Mouse (Mus musculus) retina, postnatal 1 day (tissue): ENCODE data around the gene Eya4.

ENCODE experiments used
- DNase-seq: peaks from one replicate; pipeline ENCODE4 v3.0.0-alpha.2; 2012

The Eya4 gene

DNA sequence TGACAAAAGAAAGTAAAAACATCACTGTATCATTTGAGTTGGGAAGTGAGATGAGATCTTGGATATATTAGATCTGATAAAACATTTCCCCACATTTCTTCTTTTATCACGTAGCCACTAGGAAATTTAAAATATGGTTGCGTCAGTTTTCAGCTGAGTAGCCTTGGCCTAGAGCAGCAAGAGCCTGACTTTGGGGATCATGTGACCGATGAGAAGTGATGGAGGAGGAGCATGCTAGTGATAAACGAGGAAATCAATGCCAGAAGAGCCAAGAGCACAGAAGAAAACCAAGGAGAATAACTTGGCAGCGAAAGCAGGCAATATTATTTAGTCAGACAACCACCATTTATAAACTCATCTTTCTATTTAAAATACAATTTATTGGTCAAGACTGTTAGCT is 119.7 kb downstream of the Eya4 start:
- DNase-seq = no peak

DNA sequence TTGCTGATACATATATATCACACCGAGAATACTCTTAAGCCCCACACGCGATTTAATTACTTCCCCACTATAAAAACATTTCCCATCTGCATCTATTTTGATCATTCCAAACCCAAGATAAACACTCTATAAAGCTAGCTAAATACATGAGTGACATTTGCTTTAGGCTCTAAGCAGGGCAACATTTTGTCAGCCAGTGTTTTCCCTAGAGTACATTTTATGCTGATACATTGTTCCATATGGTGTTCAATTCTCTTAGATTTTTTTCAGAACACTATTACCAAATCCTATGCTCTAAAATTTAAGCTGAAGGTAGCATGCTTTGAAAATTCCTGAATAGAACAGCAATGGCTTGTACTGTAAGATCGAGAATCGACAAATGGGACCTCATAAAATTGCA is 127.2 kb downstream of the Eya4 start:
- no peak for DNase-seq

DNA sequence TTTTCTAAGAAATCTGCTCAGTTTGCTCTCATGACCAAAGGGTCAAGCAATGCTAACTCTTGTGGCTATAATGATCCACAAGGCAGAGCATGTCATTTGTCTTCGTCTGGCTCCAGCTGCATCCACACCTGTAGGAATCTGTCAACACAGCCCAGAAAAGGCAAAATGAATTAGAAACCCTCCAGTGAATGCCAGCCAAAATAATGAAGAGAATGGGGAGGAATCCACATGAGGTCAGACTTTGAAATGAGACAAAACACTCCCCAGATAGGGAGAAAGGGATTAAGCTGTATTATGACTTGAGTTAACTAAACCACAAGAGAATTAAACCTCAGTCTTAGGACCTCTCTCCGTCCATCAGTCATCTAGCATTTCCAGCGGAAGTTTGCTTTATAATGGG is 130.2 kb downstream of the Eya4 start:
- DNase-seq = no peak

DNA sequence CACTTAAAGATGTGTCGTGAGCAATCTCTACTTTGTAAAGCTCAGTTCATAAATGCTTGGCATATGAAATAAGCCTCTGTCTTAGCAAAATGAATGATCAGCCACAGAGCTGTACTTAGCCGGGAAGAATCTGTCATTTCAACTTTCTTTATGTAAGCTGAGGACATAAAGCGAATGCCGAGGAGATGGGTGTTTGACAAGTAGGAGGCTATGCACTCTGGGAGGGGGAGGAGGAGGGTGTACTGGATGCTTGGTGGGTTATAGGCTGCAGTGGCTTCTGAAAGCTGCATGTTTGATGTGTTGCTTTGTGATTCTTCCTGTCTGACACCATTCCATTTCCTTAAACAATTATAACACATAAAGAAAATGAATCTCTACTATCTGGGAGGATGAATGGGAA is 133.8 kb downstream of the Eya4 start:
- no peak for DNase-seq

DNA sequence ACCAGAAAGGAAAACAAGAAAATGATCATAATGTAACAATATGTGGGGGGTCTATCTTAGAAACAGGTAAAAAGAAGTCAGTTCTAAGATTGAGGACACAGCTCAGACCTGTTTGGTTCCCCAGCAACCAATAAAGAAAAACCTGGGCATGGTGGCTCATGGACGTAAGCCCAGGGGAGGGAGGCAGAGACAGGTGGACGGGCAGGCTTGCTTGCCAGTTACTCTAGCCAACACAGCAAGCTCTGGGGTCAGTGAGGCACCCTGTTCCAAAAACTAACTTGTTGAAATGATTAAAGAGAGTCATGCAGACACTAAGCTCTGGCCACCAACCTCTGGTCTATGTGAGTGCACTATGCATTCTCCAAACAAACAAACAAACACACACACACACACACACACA is 139.2 kb downstream of the Eya4 start:
- no peak for DNase-seq

DNA sequence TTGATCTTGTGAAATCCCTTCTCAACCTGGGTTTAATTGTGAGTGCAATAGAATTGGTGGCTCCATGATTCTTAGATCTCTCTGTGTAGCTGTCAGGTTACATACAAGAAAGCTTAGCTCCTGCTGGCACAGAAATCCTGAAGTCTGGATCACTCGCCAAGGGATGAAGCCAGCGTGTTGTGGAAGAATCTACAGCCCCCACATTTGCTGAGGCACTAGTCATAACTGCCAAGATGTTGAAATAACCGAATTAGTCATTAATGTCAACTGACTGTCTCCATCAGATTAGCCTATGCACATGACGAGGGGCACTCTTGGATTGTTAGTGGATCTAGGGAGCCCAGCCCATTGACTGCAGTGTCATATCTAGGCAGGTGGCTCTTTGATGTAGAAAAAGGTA is 146.7 kb downstream of the Eya4 start:
- no peak for DNase-seq

DNA sequence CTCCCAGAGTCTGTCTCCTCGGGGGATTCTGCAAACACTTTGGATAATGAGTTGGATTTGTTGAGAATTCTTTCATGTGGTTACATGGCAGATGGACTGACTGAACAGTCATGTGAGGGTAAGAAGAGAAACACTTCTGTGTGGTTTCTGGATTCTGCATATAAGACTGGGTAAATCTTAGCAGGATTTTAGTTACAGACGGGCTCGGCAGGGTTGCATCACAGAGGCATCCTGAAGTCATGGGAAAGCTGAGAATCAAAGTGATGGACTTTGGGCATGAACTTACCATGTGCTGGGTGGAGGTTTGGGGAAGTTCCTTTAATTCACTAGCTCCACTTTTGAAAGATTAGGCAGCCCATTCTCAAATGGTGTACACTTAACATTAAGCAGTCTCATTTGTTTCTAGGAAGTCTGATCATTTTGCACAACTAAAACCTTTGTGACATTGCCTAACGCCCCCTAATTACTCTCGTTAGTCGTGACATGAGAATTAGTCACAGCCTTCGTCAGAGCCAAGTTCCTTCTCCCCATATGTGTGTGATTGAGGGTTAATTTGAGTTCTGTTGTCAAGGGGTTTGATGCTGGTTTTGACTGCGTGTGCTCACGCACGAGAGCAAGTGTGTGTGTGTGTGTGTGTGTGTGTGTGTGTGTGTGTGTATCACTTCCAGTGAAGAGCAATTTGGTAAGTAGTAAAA is 147.3 kb downstream of the Eya4 start:
- peak; percentile 10 for DNase-seq

DNA sequence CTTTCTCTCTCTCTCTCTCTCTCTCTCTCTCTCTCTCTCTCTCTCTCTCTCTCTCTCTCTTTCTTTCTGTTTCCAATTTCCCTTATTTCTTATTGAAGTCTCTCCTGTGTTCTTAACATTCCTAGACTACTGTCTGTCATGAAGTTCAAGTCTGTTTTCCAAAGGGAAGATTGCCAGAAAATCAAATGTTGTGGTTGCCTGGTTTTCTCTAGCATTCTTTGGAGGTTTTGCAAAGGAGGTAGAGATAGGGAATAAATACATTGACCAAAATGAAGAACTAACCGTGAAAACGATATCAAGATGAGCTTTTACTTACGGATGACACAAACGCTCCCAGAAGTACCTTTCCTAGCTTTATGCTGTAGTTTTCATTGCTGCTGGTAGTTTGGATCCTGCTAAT is 148.0 kb downstream of the Eya4 start:
- DNase-seq = no peak

DNA sequence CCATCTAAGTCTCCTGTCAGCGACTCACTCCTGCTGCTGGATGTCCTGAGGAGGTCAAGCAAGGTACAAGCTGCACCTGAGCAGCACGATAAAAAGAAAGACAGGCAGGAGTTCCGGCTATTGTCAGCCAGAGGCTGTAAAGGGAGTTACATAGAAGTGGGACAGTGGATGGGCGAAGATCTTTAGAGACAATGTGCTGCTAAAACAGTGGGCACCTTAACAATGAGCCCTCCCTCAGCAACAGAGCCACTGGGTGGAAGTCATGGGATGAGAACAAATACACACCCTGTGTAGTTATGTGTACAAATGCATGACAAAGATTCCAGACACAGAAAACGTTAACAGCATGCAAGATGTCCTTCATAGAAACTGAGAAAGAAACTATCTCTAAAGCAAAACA is 152.3 kb downstream of the Eya4 start:
- no peak for DNase-seq

DNA sequence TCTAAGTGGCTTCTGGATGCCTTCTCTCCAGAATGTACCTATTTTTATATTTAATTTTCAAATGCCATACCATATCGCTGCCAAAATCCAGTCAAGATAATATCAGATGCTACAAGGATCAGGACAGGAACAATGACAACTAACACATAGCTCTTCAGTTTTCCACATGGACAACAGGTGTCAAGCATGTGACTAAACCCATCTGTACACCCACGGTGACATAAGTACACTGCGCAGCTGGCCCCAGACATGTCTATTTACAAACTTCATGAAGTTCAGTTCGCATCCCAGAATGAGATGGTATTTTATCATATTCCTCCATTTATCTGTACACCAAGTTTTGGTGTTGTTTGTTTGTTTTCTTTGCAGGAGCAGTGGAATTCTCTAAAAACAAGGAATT is 154.2 kb downstream of the Eya4 start:
- DNase-seq = no peak

DNA sequence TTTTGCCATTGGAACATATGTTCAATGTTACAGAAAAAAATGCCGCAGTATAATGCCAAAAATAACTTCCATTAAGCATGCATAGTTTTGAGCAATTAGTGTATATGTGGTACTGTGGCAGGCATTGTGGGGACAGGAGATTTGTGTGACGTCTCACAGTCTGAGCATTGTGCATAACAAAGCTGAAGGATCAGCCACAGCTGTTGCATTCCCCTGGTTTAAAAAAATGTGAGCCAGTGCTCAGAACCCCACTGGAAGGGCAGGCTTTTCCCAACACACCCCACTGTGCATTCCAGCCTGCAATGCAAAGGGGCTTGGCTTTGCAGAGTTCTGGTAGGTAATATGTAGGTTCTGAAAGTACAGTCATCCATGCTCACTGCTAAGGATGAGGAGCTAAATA is 155.2 kb downstream of the Eya4 start:
- DNase-seq = no peak

DNA sequence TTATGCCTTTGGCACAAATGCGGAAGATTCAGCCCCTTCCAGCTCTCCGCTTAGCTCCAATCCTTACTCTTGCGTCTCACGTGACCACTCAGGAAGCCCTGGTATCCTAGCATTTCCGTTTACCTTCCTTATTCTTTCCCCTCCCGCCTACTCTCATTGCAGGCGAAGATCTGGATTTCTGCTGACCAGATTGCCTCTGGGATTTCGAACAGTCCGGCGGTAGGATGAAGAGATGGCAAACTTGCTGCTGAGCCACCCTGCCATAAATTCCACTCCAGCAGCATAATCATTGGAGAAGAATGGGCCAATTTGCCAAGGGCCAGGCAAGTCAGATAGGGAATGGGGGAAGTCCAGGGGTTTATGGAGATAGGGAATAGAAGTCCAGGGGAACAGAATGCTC is 160.8 kb downstream of the Eya4 start:
- no peak for DNase-seq

DNA sequence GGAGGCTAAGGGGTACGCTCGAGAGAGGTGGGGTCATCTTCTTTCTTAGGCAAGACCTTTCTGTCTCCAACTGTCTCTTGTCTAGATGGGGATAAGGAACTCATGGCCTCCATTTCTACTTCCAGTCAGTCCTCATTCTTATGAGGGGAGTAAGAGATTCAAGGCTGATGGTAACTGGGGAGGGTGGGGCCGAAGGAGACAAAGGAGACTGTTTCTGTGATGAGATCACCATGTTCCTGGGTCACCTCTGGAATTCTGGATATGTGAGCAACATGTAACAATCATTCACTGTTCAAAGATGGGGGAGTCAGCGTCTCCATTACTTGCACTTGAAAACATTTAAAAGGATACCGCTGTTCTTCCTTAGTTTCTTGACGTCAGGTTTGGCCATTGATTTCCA is 165.2 kb downstream of the Eya4 start:
- DNase-seq = no peak

DNA sequence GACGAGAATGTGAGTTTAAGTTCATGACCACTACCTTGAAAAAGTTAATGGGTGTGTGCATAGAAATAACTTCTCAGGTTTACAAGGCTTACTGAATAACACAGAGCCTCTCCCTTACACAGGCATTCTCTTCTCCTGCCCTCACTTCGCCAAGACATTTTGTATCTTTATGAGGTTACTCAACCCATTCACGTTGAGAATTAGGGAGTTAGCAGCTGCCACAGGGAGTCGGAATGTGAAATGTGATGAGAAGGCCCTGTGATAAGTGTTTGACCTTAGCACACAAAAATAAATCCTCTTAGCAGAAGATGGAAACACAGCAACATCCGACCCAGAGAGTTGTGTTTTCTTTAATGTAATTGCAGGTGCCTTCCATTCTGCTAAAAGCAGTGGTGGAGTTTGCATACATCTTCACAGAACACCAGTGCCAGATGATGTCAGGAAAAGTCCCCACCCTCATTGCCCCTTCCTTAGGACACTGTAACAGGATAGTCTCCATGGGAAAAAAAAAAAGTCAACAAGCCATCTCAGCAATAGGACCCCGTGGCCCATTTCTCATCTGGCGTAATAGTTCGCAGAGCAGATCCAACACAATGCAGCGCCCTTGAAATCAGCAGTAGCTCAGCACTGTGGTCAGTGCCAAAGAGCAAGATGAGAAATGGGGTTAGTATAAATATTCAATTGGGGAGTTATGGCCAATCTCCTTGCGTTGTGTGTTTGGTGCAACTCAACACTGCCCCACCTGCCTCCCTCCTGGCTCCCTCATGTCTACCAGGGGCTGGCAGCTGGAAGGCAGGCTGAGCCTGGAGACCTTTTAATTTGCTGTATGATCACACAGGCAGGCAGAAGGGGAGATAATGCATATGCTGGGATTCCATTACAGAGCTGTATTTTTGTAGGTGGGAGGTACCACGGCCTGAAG is 168.8 kb downstream of the Eya4 start:
- DNase-seq = no peak

DNA sequence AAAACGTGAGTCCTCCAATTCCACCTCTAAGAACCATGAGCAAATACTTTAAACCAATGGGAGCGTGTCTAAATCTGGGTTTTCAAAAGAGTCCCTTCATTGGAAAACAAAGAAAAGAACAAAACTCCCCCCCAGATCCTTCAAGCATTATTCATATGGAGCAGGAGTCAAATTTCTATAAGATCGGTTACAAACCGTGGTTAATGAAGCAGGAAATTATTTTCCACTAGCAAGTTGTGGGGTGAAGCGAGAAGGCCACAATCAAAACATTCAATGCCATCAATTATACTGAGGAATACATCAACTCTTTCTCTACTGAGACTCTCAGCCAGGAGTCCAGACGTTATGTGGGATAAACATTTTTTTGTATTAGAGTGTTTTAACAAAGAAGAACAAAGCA is 171.3 kb downstream of the Eya4 start:
- DNase-seq = peak; percentile 69

DNA sequence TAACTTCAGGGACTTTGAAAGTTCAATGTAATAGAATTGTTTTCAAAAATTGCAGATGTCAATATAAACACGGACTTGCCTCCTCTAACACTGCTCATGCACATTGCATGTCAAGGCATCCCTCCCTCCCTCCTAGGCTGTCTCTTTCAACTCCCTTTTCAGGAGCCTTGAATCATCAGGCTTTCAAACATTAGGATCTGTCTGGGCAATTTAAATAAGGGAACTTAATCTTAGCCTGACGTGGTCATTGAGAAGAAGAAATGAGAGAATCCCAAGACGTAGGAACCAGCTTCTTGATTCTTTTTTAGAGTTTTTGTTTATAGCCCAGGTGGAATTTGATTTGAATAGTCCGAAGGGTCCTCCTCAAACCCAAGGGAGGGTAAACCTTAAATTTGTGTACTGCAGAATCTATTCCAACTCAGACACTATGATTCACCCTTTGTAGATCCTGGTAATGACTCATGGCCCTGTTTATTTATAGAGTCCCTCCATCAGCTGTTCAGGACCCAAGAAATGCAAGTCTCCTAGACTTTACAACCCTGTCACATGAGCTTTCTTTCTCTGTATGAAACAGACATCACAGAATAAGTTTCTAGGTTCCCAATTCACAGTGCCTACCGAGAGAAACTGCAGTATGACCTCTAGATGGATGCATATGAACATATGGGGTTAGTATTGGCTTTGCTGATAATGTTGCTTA is 173.1 kb downstream of the Eya4 start:
- no peak for DNase-seq

DNA sequence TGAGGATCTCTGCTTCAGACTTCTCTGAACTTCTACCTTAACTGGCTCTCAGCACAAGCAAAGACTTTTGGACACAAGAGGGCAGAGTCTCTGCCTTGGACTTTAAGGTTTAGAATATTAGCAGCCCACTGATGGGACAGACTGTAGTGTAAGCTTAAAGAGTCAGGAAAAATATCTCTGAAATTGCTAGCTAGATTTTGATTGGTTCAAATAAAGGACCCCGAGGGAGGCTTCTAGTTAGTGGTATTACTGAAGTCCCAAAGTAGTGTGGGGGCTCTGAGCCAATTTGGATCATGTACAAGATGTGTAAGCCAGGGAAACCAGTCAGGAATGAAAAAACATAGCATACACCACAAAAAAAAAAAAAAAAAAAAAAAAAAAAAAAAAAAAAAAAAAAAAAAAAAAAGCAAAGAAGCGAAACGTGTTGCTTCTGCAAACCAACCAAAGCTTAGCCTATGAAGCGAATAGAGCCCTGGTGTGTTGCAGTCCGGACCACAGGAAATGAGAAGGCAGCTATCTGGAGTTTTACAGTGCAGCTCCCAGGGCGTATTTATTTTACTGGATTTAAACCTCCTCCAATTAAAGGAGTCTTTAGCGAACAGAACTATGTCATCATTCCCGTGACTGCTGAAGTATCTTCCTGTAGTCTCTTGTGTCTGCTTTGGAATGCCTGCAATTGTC is 173.8 kb downstream of the Eya4 start:
- no peak for DNase-seq

DNA sequence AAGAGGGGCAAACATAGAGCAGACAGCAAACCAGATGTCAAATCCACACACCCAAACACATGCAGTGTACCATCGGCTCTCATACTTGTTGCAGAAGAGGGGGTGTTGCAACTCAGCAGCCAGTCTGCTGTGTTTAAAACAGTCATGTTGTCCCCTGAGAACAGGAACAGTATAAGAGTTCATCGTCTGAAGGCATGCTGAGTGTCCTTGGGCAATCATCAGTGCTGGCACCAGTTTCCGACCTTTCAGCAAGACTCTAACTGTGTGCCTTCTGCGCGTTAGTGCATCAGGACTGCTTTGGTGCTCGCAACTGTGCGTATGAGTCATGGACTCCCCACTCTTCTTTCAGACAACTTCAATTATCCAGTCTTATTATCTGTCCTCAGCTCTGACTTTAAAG is 179.0 kb downstream of the Eya4 start:
- DNase-seq = no peak

DNA sequence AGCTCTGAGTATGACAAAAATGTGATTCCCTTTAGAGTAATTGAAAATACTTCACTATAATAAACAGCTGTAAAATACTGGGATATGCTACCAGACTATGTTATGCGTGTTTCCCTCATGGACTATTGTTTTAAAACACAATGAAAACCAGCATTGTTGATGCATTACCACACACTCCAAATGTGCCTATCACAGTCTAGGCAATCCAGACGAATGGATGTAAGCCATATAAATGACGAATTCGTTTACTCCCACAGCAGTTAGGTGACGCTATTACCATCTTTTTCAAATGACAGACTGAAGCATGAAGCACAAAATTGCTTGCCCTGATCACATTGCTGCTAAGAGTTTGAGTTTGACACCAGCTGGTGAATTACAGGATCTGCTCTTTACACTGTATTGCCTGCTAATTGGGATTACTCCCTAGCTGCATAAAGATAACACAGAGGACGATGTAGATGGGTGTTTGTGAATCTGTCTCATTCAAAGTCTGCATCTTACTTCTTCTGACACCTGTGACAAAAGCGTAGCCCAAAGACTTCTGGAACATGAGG is 185.4 kb downstream of the Eya4 start:
- no peak for DNase-seq

DNA sequence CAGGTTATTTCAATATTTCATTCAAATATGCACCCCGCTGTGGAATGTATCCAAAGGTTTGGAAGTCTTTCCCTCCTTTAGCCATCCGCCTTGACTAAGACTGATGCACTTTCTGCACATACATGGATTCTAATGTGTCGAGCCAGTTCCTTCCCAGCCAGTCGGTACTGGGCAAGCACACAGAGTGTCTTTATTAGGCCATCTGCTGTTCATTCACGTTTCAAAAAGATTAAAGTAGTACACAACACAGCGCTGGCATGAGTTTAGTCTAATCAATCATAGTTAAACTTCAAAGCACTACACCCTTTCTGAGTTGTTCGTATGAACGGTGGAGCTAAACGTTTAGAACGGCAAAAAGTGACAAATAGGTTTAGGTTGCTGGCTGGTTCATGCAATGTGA is 190.7 kb downstream of the Eya4 start:
- DNase-seq = no peak

DNA sequence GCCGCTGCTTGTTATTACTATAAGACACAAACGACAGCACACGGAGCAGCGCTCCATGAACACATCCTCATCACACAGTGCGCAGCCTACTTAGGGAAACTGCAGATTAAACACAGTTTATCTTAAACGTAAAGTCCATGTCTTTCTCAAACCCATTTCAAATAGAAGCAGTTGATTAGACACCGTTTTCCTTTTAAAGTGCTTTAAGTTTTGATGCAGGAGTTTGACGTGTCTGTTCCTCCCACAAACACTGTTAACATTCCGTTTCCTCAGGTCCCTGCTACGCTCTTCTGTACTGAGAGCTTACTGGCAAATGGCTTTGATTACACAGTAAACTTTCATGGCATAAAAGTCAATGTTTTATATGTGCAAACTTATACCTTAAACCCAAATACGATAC is 191.4 kb downstream of the Eya4 start:
- no peak for DNase-seq

DNA sequence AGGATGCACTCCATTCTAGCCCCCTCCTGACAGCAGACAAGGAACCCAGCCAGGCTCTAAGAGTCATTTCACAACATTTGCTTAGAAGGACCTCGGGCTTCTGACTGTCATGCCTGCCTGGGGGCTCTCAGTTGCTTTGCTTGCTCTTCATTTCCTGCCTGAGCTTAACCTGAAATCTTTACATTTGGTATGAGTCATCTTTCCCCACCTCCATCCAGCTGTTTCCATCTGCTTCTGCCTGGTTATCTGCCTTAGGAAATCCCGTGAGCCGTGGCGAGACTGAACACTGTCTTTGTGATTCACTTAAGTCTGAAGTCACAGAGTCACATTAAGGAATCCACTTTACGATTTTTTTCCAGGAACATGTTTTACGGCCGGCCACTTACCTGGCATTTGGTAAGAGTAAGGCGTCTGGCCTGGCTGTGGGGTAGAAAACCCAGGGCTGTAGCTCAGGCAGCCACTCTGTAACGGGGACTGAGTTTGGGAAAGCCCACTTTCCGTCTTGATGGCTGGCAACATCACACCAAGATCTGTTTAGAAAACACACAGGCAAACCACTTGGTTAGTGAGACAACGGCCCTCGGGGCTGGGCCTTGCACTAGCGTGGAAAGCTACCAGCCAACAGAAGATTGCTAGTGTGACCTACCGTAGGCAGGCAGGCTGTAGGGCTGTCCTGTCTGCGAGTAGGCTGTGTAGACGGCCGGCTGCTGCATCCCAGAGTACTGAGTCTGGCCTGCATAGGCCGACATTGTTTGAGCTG is 193.5 kb downstream of the Eya4 start:
- no peak for DNase-seq
